Mouse (Mus musculus) lung, embryonic 15.5 days (tissue): ENCODE data around the gene Paqr3. TPM values are rescaled to one million over a fixed set of nuclear protein-coding genes. Genes with fewer than 3 reads are reported as not detected.

Experiments used
- ATAC-seq: fragments of 200-750 bp; cut with Nextera tagmentation; 2 replicates; pipeline ENCODE4 v1.8.0; 2017; ENCODE audit warnings: moderate number of reproducible peaks, borderline replicate concordance; ENCODE audit not compliant: low FRiP score, low TSS enrichment; ENCODE audit errors: extremely low read depth
- H3K27ac ChIP-seq: fragments of 300-500 bp; sonication (generic); 2 replicates; pipeline ENCODE4 v1.5.1; 2015; ENCODE audit warnings: moderate library complexity, mild to moderate bottlenecking, inconsistent platforms
- H3K27me3 ChIP-seq: fragments of 300-500 bp; sonication (generic); 2 replicates; pipeline ENCODE4 v1.6.1; 2015; ENCODE audit warnings: inconsistent platforms
- H3K36me3 ChIP-seq: fragments of 300-500 bp; sonication (generic); 2 replicates; pipeline ENCODE4 v1.6.1; 2015; ENCODE audit warnings: inconsistent platforms
- H3K4me1 ChIP-seq: fragments of 300-500 bp; sonication (generic); 2 replicates; pipeline ENCODE4 v1.6.1; 2015; ENCODE audit warnings: inconsistent platforms
- H3K4me2 ChIP-seq: fragments of 300-500 bp; sonication (generic); 2 replicates; pipeline ENCODE4 v1.6.1; 2015; ENCODE audit warnings: inconsistent platforms, mild to moderate bottlenecking, moderate library complexity
- H3K4me3 ChIP-seq: fragments of 300-500 bp; sonication (generic); 2 replicates; pipeline ENCODE4 v1.5.1; 2015; ENCODE audit warnings: mild to moderate bottlenecking, inconsistent platforms
- H3K9ac ChIP-seq: fragments of 300-500 bp; sonication (generic); 2 replicates; pipeline ENCODE4 v1.6.1; 2015; ENCODE audit warnings: inconsistent platforms
- H3K9me3 ChIP-seq: fragments of 300-500 bp; sonication (generic); 2 replicates; pipeline ENCODE4 v1.6.1; 2016; ENCODE audit warnings: inconsistent platforms
- WGBS: fragments of 180-500 bp; shearing (Covaris S2); methylation state at CpG from one replicate; pipeline ENCODE4 v1.1.7; 2015; 5-methylcytosine and 5-hydroxymethylcytosine counted together
- polyA plus RNA-seq: library from polyadenylated mRNA; unstranded; fragments of >200 nt; fragmentation: Nextera tagmentation; extraction: Ambion mirVana; gene quantifications from 2 replicates; pipeline ENCODE4 v1.2.1, GENCODE M21; 2015

Gene Paqr3
- polyA plus RNA-seq, 1 experiment from 2014 or later = 2.4 TPM

DNA sequence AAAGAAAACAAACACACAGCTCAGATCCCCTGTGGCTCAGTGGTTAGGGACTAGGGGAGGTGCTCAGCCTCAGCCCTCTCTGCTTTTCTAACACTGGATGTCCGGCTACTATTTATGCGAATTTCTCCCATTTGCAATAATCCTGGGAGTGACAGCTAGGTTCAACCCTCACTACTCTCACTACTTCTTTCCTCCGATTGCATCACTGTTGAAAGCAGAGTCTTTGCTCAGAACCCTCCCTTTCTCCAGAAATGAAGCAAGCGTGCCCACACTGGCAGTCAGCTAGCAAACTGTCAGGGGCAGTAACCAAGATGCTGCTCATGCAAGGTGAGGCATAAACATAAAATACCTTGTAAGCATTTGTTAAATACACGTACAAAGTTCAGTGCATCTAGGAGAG is 3.1 kb downstream of the Paqr3 start:
- H3K27ac ChIP-seq = no peak overlapping the region

DNA sequence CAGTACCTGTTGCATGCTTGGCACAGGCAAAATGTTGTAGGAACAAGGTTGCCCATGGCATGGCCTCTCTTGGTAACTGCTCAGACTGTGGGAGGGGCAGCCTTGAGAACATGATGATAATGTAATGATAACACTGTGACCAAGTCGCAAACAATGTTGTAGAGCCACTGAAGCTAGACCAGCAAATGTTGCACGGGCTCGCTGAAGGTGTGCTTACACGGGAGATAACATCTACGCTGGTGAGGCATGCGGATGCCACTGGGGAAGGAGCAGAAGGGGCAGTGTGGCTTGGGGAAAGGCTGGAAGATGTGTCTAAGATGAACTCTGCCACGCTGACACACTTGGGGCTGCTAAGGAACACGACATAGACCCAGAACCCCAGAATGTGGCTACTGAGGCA is 11.4 kb downstream of the Paqr3 start:
- no peak overlapping the region for H3K4me2 ChIP-seq
- ATAC-seq = no peak
- WGBS = 82% methylated on average over 8 of the region's 8 CpGs
- no peak overlapping the region for H3K4me3 ChIP-seq
- H3K27me3 ChIP-seq = no peaks in the 10 kb centered on the region
- no peaks in the 10 kb centered on the region for H3K36me3 ChIP-seq
- H3K9ac ChIP-seq = no peak overlapping the region
- H3K4me1 ChIP-seq = no peaks in the 10 kb centered on the region
- no peak overlapping the region for H3K27ac ChIP-seq
- no peaks in the 10 kb centered on the region for H3K9me3 ChIP-seq

More for the DNA sequence above, 3.1 kb downstream of the Paqr3 start:
- Histone ChIP-seq H3K4me1 (peaks cover 6% of the 10 kb centered on the region), H3K36me3 (no peaks in the 10 kb centered on the region), H3K4me3 (no peak overlapping the region), H3K4me2 (no peak overlapping the region), H3K27me3 (no peaks in the 10 kb centered on the region), H3K9ac (no peak overlapping the region), H3K9me3 (no peaks in the 10 kb centered on the region)
- 88% methylated on average over 5 of the region's 5 CpGs for WGBS
- ATAC-seq = no peak

DNA sequence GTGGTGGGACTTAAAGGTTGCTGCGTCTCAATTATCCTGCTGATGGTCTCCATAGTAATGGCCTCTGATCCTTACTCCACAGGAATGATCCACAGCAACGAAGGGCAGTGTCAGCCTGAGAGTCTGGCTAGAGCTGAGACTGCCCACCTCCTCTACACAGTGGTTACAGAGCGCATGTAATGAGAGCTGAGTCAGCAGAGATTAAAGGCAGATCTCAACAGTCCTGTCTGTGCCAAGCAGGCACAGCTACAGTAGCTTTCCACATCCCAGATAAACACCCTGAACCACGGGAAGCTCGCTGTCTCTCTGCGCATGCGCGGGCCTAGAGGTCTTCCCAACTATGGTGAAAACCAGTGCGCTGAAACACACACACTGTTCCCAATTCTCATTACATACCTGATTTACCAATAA is 13.8 kb downstream of the Paqr3 start:
- Histone ChIP-seq H3K4me2 (no peak overlapping the region), H3K27me3 (no peaks in the 10 kb centered on the region), H3K27ac (no peak overlapping the region), H3K9me3 (no peaks in the 10 kb centered on the region), H3K4me1 (no peaks in the 10 kb centered on the region), H3K36me3 (no peaks in the 10 kb centered on the region), H3K9ac (no peak overlapping the region), H3K4me3 (no peak overlapping the region)
- 65% methylated on average over 9 of the region's 9 CpGs for WGBS
- ATAC-seq = no peak

DNA sequence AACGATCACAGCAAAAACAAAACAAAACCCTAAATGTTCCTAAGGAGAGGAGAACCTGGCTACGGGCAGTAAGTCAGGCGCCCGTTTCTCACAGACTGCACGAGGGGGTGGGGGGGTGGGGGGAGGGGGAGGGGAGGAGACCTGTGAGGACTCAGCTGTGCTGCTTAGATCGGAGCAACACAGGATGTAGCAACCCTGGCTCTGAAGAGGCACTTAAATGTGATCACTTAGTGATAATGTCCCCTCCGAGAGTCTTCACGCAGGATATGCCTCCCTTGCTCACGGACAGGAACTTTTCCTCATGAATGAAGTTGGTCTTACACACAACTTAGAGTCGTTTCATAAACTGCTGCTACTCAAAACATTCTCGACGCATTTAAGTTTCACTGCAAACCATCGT is 16.1 kb downstream of the Paqr3 start:
- no peaks in the 10 kb centered on the region for H3K27me3 ChIP-seq
- no peak overlapping the region for H3K4me3 ChIP-seq
- no peak for ATAC-seq
- H3K9me3 ChIP-seq = no peaks in the 10 kb centered on the region
- H3K36me3 ChIP-seq = no peaks in the 10 kb centered on the region
- 47% methylated on average over 9 of the region's 13 CpGs for WGBS
- no peak overlapping the region for H3K4me2 ChIP-seq
- H3K9ac ChIP-seq = no peak overlapping the region
- no peaks in the 10 kb centered on the region for H3K4me1 ChIP-seq
- no peak overlapping the region for H3K27ac ChIP-seq

DNA sequence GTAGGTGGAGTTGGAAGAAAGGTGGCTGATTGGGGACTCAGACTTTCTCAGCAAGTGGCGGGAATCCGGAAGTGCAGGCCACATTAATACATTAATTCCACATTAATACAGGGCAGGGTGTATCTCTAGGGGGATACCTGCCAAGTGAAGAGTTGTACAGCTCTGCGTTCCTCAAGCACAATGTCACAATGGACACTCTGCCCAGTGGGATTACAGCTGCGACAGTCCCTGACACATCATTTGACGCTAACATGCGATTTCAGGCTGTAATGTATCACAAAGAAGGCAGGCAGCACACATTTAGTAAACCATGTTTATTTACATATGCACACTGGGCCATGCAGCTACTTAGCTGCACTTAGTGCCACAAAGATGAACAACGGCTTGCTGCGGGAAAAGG is 18.4 kb downstream of the Paqr3 start:
- ATAC-seq = no peak
- Histone ChIP-seq H3K4me1 (peaks cover 4% of the 10 kb centered on the region; the same call in 1 of the 2 replicates), H3K27ac (no peak overlapping the region), H3K9me3 (no peaks in the 10 kb centered on the region), H3K9ac (no peak overlapping the region), H3K4me3 (no peak overlapping the region), H3K36me3 (0 out of 2 replicates have a peak, but pooled peaks cover 3% of the 10 kb centered on the region), H3K4me2 (no peak overlapping the region), H3K27me3 (no peaks in the 10 kb centered on the region)
- 53% methylated on average over 8 of the region's 8 CpGs for WGBS

DNA sequence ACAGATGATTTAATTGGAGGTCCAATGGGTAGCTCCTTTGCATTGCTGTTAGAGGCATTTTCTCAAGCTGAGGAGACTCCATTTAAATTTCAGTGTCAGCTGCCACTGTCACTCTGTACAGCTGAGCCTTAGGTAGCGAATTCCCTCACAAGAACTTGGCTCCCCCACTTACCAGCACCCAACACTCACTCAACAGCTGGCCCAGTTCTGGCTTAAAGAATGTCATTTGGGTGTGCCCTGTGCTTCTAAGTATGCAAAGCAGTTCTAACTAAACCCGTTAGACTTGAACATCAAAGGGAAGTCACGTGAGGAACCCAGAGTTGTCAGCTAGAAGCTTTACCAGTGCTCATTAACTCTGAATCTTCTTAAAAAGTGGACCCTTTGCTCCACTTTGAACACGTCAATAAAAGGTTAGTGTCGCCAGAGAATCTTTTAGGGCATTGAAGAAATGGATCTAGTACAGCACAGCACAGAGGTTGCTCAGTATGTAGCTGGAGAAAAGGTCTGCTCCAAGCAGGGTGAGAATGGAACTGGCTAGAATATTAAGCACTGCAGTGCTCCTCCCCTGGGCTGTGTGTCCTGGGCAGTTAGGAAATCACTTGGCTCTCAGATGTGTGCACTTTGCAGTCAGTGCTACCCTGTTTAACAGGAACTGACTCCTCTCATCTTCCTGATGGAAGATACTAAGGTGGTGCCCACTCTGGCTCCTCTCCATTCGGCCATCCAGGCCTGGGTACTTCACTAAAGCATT is 21.2 kb downstream of the Paqr3 start:
- Histone ChIP-seq H3K9me3 (no peaks in the 10 kb centered on the region), H3K4me2 (no peak overlapping the region), H3K4me1 (peaks cover 4% of the 10 kb centered on the region; the same call in 1 of the 2 replicates), H3K27ac (no peak overlapping the region), H3K36me3 (peaks cover 11% of the 10 kb centered on the region), H3K4me3 (no peak overlapping the region), H3K27me3 (no peaks in the 10 kb centered on the region), H3K9ac (no peak overlapping the region)
- 61% methylated on average over 6 of the region's 6 CpGs for WGBS
- ATAC-seq = no peak

DNA sequence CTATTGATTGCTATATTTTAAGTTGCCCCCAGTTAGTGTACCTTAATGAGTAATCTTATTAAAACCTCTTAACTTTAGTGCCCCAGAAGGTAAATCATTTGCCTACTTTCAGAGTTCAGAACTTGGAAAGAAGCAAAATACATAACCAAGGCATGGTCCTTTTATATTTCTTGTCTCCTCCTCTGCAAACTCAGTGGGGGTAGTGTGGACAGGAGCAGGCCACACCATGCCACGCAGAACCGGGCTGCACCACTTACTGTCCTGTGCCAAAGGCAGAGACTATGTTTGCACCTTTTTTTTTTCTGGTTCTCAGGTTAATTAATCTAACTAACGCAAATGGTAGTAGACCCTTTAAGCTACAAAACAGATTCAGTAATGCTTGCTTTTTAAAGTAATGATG is 22.0 kb downstream of the Paqr3 start:
- Histone ChIP-seq H3K4me3 (no peak overlapping the region), H3K27ac (no peak overlapping the region), H3K4me2 (no peak overlapping the region), H3K27me3 (no peaks in the 10 kb centered on the region), H3K9me3 (no peaks in the 10 kb centered on the region), H3K4me1 (peaks cover 4% of the 10 kb centered on the region; the same call in 1 of the 2 replicates), H3K36me3 (peaks cover 11% of the 10 kb centered on the region), H3K9ac (no peak overlapping the region)
- no peak for ATAC-seq
- 85% methylated on average over 3 of the region's 3 CpGs for WGBS

DNA sequence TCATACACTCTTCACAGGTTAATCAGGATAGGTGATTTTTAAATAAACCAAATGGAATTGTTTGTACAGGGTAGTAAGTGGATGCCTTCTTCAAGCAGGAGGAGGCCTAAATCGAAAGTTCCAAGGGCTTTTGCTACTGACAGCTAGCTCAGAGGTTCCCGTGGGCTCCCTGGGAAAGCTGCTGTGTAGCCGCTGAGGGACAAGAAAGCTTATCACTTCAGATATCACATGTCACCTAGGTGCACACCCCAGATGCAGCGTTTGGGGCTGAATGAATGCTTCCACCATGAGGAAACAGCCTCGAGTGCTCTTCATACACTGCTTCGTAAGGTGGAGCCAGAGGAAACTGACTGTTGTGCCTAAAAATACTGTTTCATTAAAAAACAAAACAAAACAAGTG is 23.2 kb downstream of the Paqr3 start:
- Histone ChIP-seq H3K36me3 (peaks cover 11% of the 10 kb centered on the region), H3K4me1 (peaks cover 4% of the 10 kb centered on the region; the same call in 1 of the 2 replicates), H3K27ac (no peak overlapping the region), H3K9me3 (no peaks in the 10 kb centered on the region), H3K4me2 (no peak overlapping the region), H3K9ac (no peak overlapping the region), H3K4me3 (no peak overlapping the region), H3K27me3 (no peaks in the 10 kb centered on the region)
- ATAC-seq = no peak
- 61% methylated on average over 6 of the region's 6 CpGs for WGBS

DNA sequence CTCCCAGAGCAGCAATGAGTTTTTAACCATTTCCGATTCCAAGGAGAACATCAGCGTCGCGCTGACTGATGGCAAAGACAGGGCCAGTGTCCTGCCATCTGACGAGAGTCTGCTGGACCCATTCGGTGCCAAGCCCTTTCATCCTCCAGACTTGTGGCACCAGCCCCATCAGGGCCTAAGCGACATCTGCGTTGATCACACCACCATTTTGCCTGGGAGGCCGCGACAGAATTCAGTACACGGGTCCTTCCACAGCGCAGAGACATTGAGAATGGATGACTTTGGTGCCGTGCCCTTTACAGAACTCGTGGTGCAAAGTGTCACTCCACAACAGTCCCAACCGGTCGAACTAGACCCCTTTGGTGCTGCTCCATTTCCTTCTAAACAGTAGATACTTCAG is 23.6 kb downstream of the Paqr3 start:
- Histone ChIP-seq H3K9me3 (no peaks in the 10 kb centered on the region), H3K4me3 (no peak overlapping the region), H3K27ac (no peak overlapping the region), H3K4me2 (no peak overlapping the region), H3K9ac (no peak overlapping the region), H3K36me3 (peaks cover 11% of the 10 kb centered on the region), H3K4me1 (peaks cover 4% of the 10 kb centered on the region; the same call in 1 of the 2 replicates), H3K27me3 (no peaks in the 10 kb centered on the region)
- WGBS = 79% methylated on average over 16 of the region's 16 CpGs
- ATAC-seq = no peak

DNA sequence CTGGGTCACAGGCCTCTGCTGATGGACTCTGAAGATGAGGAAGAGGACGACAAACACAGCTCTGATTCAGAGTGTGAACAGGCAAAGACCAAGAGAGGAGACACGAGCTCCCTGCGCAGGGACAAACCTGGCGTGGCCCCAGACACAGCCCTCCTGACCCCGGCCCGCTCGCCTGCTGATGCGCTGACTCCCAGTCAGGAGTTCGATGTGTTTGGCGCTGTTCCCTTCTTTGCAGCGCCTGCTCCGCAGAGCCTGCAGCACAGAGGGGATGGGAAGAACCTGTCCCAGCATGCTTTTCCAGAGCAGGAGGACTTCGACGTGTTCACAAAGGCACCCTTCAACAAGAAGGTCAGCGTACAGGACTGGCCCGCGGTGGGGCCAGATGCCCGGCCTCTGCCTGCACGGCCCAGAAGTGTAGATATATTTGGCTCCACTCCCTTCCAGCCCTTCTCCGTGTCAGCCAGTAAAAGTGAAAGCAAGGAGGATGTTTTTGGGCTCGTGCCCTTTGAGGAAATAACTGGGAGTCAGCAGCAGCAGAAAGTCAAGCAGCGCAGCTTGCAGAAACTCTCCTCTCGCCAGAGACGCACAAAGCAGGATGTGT is 24.3 kb downstream of the Paqr3 start:
- peaks cover 11% of the 10 kb centered on the region for H3K36me3 ChIP-seq
- no peaks in the 10 kb centered on the region for H3K27me3 ChIP-seq
- WGBS = 79% methylated on average over 24 of the region's 24 CpGs
- no peaks in the 10 kb centered on the region for H3K9me3 ChIP-seq
- peak; percentile 57; the same call in 1 of the 2 replicates for ATAC-seq
- no peak overlapping the region for H3K4me3 ChIP-seq
- no peak overlapping the region for H3K9ac ChIP-seq
- no peak overlapping the region for H3K27ac ChIP-seq
- H3K4me2 ChIP-seq = no peak overlapping the region
- H3K4me1 ChIP-seq = peaks cover 4% of the 10 kb centered on the region; the same call in 1 of the 2 replicates

DNA sequence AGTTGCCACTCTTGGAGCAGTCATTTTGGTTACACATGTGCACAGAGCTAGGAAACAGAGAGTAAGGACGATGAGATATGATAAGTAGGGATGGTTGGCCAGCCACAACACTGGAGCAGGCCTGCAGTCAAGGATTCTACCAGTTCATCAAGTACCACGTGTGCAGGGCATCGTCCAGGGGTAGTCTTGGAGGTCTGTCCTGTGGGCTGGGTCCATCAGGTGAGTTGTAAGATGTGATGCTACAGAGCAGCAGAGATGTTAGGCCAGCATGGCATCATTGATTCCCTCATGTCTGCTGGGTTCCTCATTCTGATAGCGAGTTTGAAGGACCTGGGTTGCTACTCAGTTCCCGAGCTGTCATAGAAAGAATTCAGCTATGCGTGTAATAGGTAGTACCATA is 26.3 kb downstream of the Paqr3 start:
- H3K4me2 ChIP-seq = no peak overlapping the region
- no peak overlapping the region for H3K9ac ChIP-seq
- no peak for ATAC-seq
- peaks cover 11% of the 10 kb centered on the region for H3K36me3 ChIP-seq
- 90% methylated on average over 6 of the region's 6 CpGs for WGBS
- H3K4me3 ChIP-seq = no peak overlapping the region
- H3K27me3 ChIP-seq = no peaks in the 10 kb centered on the region
- H3K9me3 ChIP-seq = no peaks in the 10 kb centered on the region
- H3K4me1 ChIP-seq = peaks cover 3% of the 10 kb centered on the region; the same call in 1 of the 2 replicates
- no peak overlapping the region for H3K27ac ChIP-seq

DNA sequence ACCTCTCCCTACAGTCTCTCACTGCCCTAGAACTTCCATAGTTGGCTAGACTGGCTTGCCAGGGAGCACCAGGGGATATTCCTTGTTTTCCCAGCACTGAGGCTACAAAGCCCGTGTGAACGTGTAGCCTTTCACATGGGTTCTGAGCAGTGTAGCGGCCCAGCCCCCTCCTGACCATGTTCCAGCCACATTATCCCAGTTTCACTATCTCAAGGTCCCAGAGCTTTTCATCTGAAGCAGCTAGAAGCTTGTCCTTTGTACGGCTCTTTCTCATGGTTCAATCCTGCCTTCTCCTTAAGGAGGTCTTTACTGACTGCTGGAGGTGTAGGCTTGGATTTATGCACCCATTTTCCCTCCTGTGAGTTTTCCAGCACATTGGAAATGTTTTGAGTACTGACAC is 26.9 kb downstream of the Paqr3 start:
- H3K4me2 ChIP-seq = no peak overlapping the region
- H3K27me3 ChIP-seq = no peaks in the 10 kb centered on the region
- no peak overlapping the region for H3K9ac ChIP-seq
- no peaks in the 10 kb centered on the region for H3K9me3 ChIP-seq
- 92% methylated on average over 4 of the region's 4 CpGs for WGBS
- H3K4me3 ChIP-seq = no peak overlapping the region
- no peaks in the 10 kb centered on the region for H3K4me1 ChIP-seq
- no peak for ATAC-seq
- no peak overlapping the region for H3K27ac ChIP-seq
- H3K36me3 ChIP-seq = peaks cover 11% of the 10 kb centered on the region
